Mouse (Mus musculus): ENCODE data around the gene Gm28047. TPM values are rescaled to one million over a fixed set of nuclear protein-coding genes. Genes with fewer than 3 reads are reported as not detected.
A peak's percentile ranks its signal among the peaks of the same experiment; 100 is the strongest.

The Gm28047 gene
- total and polyA plus RNA-seq, 3 experiments: 1.5 to 3.4 TPM; not detected in 1

DNA sequence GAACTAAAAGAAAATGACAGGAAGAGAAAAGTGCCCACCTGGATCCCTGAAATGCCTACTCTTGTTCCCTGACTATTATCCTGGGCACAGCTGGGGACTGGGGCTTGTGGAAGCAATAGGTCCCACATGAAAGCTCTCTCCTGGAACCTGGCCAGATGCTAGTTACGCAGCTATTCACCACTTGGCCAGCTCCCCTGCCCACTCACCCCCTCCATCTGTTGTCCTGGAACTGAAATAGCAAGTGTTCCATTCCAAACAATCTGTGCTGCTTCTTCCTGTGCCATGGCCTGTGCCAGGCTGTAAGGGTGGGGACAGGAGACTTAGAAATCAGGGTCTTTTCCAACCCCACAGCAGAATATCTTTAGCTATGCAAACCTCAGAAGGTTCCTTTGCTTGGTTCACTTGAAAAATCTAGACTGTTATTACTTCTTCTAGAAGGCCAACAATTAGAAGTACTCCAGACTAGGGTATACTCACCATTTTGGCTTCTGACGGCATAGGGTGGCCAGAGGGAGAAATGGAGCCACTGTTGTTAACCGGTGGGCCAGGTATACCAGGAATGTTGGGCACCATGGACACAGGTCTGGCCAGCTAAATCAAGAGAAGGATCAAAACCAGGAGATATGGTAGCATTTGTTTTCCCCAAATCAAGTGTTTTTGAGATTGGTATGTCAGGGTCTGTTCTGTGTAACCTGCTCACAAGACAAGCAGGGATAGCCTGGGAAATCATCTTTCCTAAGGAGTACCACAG lies 78.0 kb downstream of the Gm28047 start:
- DNase-seq: peak; percentile 60

DNA sequence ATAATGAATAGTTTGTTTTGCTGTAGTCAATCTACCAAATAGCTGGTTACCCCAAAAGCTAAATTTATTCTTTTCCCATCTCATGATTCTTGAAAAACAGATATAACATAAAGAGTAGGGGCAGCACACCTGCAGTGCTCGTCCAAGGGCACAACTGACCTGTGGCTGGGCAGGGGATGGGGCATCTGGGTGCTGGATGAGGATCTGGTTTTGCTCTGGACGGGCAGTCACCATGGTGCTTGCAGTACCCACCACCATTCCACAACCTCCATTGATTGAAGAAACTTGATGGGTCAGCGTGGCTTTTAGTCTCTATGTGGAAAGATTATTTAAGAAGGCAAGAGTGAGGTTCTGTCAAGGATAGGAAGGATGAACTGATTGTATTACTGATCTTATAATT lies 78.6 kb downstream of the Gm28047 start:
- no peak for DNase-seq

DNA sequence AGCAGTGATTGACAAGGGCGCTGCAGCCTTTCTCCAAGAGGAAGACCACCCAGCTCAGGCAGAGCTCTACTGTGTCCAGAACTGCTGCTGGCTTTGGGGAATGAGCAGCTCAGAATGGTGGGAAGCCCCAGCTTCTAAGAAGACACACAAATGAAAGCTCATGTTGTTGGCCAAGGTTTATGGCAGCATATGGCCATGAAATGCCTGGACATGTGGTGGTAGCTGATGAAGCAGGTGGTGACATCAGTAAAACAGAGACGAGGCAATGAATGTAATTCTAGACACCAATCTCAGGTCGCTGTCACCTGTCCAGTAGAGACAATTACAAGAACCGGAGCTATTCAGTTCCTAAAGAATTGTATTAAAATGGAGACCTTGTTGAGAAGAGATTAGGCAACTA lies 80.1 kb downstream of the Gm28047 start:
- DNase-seq: no peak

DNA sequence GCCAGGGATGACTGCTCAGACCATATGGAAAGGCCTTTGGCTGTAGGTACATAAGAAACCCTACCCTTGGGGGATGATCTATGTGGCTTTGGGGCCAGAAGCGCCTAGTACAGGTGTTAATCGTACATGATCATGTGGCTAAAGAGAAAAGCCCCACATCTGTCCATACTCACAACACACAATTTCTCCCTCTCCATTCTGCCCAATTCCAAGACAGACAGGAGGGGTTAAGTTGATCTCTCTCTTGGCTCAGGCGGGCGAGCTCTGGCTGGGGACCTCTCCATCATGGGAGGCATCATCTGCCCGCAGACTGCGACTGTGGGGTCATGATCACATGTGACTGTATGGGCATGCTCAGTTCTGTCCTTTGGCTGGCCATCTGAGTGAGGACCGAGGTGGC lies 90.9 kb downstream of the Gm28047 start:
- no peak for DNase-seq

DNA sequence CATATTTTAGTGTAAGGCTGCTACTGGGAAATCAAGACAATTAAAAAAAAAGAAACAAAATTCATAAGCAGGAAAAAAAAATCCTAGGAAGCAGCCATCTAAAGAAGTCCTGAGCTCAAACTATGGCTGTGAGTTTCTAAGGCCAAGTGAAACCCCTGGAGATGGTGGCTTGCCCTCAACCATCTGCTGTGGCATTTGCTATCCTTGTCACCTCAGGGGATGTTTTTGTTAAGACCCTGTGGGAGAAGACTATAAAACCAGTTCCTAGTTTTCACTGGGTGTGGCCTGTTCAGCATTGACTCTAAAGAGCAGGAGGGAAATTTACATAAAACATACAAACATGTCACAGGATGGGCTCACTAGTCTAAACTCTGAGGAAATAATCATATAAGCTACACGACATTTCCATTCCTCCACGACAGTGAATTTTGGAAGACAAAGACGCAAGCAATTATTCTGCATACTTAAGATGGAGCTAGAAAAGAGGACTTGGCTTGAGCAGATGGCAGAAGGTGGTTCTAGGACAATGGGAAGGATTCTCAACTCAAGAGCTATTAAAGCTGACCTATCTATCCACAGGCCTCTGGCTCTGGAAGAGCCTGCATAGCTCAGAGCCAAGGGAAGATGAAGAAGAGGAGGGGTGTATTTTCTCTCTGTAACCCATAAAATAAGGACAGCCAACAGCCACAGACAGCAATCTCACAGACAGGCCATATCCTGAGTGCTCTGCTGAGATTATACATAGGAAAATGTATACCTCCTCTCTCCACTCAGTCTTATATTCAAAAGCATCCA lies 92.6 kb downstream of the Gm28047 start:
- no peak for DNase-seq

DNA sequence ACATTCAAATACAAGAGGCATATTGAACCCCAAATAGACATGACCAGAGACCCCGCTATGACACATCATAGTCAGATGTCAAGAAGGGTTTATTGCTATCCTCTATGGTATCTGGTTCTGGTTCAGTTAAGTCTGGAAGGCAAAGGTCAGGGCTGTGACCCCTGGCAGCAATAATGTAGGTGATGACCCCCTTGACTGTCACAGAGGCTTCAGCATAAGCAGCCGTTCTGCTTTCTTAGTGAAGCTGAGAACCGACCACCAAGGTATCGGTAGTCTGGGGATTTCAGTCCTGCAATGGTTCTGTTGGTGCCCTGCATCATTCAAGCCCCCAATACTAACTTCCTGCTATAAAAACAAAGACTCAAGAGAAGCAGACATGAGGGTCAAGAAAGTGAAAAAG lies 93.3 kb downstream of the Gm28047 start:
- no peak for DNase-seq

DNA sequence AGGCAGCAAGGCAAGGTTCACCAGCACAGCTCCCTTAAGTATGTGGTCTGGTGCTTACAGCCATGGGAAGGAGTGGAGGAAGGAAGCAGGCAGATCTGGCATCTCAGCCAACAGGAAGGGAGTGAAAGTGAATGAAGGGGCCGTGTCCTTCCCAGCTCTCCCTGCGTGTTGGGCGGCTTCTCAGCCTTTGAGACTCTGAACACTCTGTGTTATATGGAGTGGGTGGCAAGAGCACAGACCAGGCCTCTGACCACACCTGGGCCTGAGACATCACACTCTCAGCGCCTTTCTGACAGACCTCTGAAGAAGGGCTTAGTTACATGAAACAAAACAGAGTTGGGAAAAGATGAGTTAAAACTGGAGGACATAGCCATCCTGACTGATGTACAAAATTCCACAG lies 94.3 kb downstream of the Gm28047 start:
- DNase-seq: no peak

DNA sequence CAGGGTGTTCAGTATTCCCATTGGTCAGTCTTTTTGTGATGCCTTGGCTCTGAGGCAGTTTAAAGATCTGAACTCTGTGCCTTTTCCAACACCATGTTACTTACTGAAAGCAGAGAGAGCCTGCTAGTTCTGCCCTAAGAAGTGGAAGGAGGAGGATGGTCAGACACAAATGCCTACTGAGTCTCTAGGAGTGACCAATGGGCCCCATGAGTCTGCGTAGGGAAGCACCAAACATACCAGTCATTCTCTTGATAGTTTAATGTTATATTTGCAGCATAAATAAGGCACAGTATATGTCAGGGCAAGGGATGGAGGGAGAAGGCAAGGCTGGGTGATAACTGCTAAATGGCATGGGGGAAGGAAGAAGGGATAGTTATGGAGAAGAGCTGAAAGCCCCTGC lies 96.5 kb downstream of the Gm28047 start:
- DNase-seq: no peak

DNA sequence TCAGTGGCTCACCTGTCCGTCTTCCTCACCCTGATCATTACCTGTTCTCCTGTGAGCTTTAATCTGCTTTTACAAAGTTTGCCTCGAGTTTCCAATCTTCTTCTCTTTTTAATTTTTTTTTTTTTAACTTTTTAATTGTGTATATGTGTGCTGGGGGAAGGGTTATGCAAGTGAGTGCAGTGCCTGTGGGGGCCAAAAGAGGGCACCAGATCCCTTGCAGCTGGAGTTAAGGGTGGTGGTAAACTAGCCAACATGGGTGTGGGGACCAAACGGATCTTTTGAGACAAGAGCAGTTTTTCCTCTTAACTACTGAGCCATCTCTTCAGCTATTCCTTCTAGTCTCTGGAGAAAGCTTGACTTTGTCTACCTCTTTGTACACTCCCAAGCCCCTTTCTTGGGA lies 96.9 kb downstream of the Gm28047 start:
- DNase-seq: no peak

DNA sequence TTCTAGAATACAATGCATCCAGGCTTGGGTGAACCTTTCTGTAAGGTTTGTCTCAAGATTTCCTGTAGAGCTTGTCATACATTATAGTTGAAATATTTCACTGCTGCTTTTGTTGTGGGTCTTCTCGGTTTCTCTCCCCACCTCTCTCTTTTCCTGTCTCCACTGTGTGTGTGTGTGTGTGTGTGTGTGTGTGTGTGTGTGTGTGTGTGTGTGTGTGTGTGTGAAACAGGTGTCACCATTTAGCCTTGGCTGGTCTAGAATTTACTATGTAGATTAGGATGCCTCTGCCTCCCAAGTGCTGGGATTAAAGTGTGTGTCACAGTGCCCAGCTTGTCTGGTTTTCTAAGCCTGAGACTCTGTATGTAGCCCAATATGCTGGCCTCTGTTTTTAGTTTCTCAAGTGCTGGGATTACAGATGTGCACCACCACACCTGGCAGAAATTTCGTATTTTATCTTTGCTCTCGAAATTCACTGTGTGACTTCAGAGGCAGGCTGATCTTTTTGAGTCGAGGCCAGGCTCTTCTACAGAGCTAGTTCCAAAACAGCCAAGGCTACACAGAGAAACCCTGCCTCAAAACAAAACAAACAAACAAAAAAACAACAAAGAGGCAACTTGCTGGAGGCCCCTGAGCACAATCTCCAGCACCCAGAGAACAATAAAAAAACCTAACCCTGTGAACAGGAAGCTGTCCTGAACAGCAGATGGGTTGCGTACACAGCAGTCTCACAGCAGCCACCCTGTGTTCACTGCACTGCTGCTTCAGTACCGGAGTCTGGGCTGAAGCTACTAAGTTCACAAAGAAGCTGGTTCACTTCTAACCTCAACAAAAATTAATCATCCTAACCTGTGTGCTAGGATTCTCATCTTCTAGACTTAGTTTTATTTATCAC lies 98.5 kb downstream of the Gm28047 start:
- no peak for DNase-seq

DNA sequence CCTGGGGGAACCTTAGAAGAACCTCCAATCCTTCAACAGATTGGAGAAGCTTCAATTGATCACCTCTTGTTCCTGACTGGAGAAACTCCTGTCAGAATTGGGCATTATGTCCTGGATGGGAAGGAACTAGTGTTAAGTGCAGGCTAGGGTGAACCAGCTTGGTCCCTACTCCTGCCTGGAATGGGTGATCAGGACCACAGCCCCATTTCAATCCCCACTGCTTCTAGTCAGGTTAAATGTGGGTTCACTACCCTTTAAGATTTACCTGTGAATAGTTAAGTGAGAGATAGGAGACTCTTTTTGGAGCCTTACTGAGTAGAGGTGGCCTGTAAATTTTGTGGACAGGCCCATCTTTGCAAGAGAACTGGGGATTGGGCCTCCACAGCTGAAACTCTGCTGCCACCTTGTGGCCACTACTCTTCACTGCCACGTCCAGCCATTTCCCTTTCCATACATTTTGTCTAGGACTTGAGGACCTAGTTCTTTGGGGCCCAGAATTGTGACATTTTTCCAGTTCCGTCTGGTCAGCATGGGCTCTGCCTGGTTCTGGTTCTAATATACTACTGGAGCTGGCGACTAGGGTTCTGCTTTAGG lies 99.9 kb downstream of the Gm28047 start, which contains the start of gene Npff:
Npff (minus strand) TSS at position 51 of the 594 bp plus-strand sequence.
- DNase-seq: peak; percentile 68

DNA sequence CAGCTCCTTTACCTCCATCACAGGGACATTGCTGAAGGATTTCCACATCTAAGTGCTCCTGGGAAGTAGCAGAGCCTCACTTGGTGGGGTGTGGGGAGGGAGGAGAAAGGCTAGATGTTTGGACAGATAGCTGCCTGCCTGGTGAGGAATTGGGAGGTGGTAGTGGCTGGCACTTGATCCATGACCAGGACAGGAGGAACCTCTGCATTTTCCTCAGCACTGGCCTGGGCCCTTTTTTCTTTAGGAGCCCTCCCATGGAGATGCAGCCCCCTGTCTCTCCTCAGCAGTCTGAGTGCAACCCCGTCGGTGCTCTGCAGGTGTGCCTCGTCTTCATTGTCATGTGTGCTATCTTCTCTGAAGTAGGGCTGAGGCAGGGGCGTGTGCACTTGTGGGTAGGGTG lies 103.4 kb downstream of the Gm28047 start:
- DNase-seq: no peak

DNA sequence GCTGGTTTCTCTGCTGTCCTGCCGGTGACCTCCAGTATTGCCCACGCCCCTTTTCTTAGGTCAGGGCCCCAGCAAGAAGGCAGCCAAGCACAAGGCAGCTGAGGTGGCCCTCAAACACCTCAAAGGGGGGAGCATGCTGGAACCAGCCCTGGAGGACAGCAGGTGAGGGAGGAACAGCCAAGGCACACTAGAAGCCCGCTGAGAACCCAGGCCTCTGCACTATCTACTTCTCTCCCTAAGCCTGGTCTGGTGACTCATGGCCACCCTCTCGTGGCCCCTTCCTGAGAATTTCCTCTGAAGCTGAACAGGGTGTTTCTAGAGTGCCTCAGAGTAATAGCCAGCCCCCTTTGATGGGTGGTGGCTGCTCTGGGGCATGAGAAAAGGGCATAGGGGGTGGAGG lies 104.5 kb downstream of the Gm28047 start:
- DNase-seq: no peak

DNA sequence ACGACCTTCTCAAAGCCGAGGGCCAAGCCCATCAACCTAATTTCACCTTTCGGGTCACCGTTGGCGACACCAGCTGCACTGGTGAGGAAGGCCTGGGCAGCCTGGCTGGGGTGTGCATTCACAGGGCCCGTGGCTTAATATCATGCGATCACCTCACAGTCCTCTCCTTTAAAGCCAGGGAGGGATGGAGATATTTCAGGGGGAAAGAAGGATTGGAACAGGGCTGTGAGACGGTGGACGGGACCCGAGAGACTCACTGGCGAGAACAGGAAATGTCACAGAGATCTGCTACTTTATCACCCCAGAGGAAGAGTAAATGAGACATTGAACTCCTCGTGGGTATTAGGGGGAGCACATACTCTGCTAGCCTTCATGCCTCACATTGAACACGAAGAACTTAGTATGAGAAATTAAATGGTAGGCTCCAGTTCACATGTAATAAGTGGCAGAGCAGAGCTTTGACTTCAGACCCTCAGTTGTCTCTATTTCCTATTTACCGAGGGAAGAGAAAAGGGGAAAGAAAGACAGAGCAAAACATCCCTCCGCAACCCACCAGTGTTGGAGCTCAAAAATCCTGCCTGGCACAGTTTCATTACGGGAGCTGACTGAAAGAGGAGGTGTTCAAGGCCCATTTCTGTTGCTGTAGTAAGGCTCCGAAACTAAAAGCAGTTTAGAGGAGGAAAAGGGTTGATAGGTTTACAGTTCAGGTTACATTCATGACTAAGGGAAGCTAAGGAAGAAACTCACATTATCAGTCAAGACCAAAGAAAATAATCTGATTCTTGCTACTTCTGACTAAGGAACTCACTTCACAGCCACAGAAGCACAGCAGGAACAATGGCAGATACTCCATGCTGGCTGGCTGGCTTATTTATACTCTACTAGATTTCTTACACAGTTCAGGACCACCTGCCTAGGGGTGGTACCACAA lies 105.4 kb downstream of the Gm28047 start:
- DNase-seq: no peak

DNA sequence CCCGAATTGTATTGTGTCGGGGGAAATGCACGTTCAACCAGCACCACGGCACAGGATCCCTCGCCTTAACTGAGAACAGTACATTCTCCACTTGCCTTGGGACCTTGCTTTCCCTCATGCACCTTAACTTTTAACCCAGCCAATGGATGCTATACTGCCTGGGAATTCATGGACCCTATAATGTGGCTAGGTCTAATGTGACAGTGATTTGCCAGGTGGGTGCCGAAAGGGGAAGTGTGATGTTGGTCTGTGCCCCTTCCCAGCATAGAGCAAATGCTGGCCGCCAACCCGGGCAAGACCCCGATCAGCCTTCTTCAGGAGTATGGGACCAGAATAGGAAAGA lies 106.0 kb downstream of the Gm28047 start:
- no peak for DNase-seq

DNA sequence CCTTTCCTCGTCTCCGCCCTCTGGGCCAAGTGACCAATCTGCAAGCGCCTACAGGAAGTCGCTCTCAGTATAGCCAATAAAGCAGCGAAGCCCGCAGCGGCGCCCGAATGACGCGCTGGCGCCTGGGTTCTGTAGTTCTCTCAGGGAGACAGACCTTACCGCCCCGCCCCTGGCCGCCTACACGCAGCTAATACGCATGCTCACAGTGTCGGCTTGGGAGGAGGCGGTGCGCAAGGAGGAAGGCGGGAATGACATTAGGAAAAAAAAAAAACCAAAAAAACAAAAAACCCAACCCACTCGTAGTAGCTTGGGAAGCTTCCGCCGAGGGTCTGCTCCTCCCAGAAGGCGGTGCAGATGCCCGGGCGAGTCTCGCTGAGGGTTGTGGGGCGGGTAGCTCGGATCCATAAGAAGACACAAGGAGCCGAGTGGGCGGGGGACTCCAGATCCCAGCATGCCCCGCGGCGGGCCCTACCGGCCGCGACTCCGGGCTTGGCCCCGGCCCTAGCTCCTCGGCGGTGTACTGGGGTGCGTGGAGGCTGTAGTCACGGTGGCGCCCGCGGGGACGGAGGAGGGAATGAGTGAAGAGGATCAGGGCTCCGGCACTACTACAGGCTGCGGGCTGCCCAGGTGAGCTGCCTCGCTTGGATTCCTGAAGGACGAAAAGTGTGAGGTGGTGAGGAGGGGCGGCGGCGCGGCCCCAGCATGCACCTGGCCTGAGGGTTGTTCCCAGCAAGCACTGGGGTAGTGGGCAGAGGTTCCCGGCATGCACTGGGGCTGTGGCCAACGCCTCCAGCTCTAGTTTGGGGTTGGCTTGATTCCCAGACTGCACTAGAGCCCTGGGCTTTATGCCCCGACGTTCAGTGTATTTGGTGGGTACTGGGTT lies 106.7 kb downstream of the Gm28047 start, which contains the start of gene Tarbp2:
Tarbp2 (plus strand) TSS at position 217 of the 883 bp plus-strand sequence.
- DNase-seq: peak; percentile 100

DNA sequence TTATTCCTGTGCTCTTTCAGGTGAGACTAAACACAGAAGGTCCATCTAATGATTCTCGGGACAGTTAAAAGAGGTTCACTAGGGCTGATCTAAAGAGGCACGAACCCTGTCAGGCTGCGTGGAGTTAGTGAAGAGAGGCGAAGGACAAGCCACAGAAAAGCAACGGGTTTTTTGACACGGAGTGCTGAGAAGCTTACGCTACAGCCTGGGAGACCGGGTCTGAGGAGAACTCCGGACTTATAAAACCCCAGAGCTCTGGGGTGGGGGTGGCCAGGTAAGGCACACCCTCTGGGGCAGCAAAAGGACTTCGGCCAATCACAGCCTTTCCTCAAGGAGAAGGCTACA lies 107.3 kb downstream of the Gm28047 start:
- no peak for DNase-seq

DNA sequence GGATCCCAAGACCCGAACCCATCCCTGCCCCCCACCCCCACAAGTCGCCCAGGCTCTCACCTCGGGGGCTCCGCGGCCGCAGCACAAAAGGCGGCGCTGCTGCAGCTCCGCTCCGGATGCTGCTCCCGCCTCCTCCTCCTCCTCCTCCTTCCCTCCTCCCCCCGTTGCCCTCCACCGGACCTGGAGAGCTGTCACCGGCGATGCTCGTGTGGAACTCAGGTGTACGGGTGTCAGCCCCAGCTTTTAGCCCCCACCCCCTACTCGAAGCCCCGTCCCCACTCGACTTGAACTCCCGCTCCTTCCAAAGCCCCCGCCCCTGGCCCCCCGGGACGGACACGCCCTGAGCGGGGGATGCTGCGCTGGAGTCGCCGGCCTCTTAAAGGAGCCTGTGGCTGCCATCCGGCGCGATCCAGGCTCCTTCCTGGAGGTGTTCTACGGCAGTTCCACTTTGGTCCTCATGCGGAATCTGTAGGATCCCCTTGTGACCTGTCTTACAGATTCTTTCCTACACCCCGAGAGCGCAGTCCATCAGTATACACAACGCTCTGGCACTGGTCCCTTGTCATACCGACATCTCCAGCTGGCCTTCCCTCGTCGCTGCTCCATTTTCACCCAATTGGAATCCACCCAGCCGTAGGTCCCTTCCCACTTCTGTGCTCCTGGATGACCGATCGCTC lies 108.0 kb downstream of the Gm28047 start, which contains the start of gene Map3k12:
Map3k12 (minus strand) TSS at position 337 of the 677 bp plus-strand sequence.
- DNase-seq: peak; percentile 88

DNA sequence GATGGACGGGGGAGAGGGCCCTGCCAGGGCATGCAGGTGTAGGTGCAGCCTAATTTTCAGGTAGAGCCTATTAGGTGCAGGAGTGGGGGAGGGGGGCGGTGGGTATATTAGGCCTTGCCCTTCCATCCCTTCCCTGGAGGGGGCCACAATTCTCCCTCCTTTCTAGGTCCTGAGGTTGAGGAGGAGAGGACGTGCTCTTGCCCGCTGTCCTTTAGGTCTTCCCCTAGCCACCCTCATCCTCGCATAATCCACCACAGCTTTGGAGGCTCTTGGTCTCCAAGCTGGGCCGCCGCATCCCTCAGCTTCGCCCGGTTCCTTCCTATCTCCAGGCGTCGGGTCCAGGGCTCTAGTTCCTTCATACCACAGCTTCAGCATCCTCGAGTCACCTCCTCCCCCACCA lies 108.6 kb downstream of the Gm28047 start:
- no peak for DNase-seq
